Mouse (Mus musculus) gastrocnemius, postnatal 25 days (tissue): ENCODE results near the gene Ubr7. TPM values are rescaled to one million over a fixed set of nuclear protein-coding genes. Genes with fewer than 3 reads are reported as not detected.

Source experiments
- DNase-seq: peaks from one replicate; pipeline ENCODE4 v3.0.0; 2022
- total RNA-seq, 2 experiments: library from RNA; stranded (reverse); gene quantifications; 1 replicate in 1 of 2; 2 replicates in 1 of 2; pipeline ENCODE4 v1.2.3; 2021

Ubr7 gene
- total RNA-seq, 2 experiments from 2014 or later, result 12.8 to 13.1 TPM

GRCm38 (mm10) chr12:102827119-102827518 is 69.4 kb downstream of the Ubr7 start:
- DNase-seq, result no peak

Other genes starting within 250 kb of the Ubr7 start
- not detected for gene Chga, start 203.0 kb upstream of the Ubr7 start, total RNA-seq
- gene Itpk1, start 53.0 kb upstream of the Ubr7 start, total RNA-seq, result 1 to 10 TPM; 5.2 to 6.5 TPM
- 1 to 10 TPM; 3.7 to 4.6 TPM for gene Moap1, start 14.3 kb upstream of the Ubr7 start, total RNA-seq
- gene Tmem251, start 14.2 kb upstream of the Ubr7 start, total RNA-seq, result 1 to 10 TPM; 1.8 to 2.9 TPM
- gene Gm28051, start 202 bp upstream of the Ubr7 start, total RNA-seq, result not detected
- gene Gon7, start 164 bp upstream of the Ubr7 start, total RNA-seq, result 10 to 100 TPM in 1 of 2 experiments, 1 to 10 TPM in 1; 6.5 to 10.1 TPM
- 1 to 10 TPM; 2.6 to 3.3 TPM for gene Gm20604, start 705 bp downstream of the Ubr7 start, total RNA-seq
- 10 to 100 TPM; 14.8 to 15.5 TPM for gene Btbd7, start 120.5 kb downstream of the Ubr7 start, total RNA-seq
- not detected for gene Cox8c, start 141.3 kb downstream of the Ubr7 start, total RNA-seq
- under 1 TPM; 0.13 to 0.20 TPM for gene Unc79, start 190.9 kb downstream of the Ubr7 start, total RNA-seq